Comparison of ENCODE assay signal across 8 mouse cellular contexts in the genomic region with DNA sequence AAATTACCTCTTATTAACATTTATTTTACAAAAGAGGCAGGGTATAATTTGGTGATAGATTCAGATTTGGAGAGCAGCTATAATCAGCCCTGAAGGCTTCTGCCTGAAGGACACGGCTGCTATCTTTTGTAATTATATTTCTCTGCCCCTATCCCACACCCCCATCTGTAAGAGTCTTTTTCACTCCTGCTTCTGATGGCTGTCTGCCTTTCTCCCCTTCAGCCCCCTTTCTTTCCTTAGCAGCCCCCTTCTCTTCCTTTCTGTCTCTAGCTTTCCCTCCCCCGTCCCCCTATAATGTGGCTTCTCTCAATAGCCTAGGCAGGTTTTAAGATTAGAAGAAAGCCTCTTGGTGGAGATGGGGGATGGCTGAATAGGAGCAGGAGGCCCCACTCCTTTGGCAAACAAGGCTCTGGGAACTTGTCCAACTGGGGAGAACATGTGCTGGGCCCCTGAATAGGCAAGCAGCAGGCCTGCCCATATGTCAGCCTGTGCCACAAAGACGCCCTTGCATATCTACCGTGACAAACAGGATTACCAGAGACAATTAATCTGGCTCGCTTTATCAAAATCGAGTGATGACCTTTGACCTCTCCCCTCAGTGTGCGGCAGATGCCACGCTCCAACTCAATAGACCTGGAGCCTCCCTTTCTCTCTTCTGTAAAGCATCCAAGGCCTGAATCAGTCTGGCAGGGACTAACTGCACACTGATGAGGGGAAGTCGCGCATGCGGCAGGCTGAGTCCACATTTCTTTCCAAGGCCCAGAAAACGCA.
DNase-seq lines count a peak whose midpoint lies in the region; ATAC-seq lines count a peak whose summit lies in the region.

No protein-coding gene starts in this region.

- no peaks in the 10 kb centered on the region for H3K36me3 ChIP-seq in neural tube, embryonic 11.5 days (ENCODE audit: control insufficient read depth, insufficient read depth, low read length)

- no peaks in the 10 kb centered on the region for H3K9me3 ChIP-seq in neural tube, embryonic 11.5 days (ENCODE audit: control insufficient read depth, low read length)

- intact Hi-C loops in heart, postnatal 14 days (cut with DNase I) = no loop called here

- H3K27ac ChIP-seq in neural tube, embryonic 11.5 days (ENCODE audit: low read depth, low read length) = peak overlapping the region; percentile 75

- peak; percentile 97 for ATAC-seq in neural tube, embryonic 11.5 days (ENCODE audit: insufficient read depth, low FRiP score, low TSS enrichment)

- no peaks in the 10 kb centered on the region for H3K4me1 ChIP-seq in neural tube, embryonic 11.5 days (ENCODE audit: control insufficient read depth, insufficient read depth, low read length)

- 27% methylated on average over 12 of the region's 12 CpGs for WGBS in neural tube, embryonic 11.5 days

- no peak overlapping the region for H3K9ac ChIP-seq in neural tube, embryonic 11.5 days (ENCODE audit: low read length)

- no peak overlapping the region for H3K4me3 ChIP-seq in neural tube, embryonic 11.5 days (ENCODE audit: low read depth, low read length)

- DNase-seq in adrenal gland, postnatal 25 days = peak; percentile 3
- no peak for DNase-seq in adrenal gland, adult 2 months
- peak; percentile 78 for DNase-seq in embryo, embryonic 9.5 days (ENCODE audit: extremely low spot score)
- peak; percentile 5 to 12 for DNase-seq in heart, postnatal 14 days
- peak; percentile 46 to 60 for DNase-seq in left cerebral cortex, adult 18-20 months (ENCODE audit: low spot score in 2 of 2)
- DNase-seq in neural tube, embryonic 11.5 days (ENCODE audit: low spot score) = peak; percentile 81
- DNase-seq in kidney, postnatal 36 days = no peak
- DNase-seq in adrenal gland, adult 18-20 months (ENCODE audit: low spot score in 2 of 2) = no peak

- H3K27me3 ChIP-seq in neural tube, embryonic 11.5 days (ENCODE audit: control insufficient read depth, insufficient read depth, low read length) = no peaks in the 10 kb centered on the region

- H3K4me2 ChIP-seq in neural tube, embryonic 11.5 days (ENCODE audit: low read depth) = no peak overlapping the region

Comparison
In these comparisons a context has a peak if more than half of its experiments do, and no peak if none do; other contexts are left out.
1. DNase-seq: peak in adrenal gland, postnatal 25 days (single experiment), embryo, embryonic 9.5 days (single experiment), heart, postnatal 14 days (2 of 2), left cerebral cortex, adult 18-20 months (2 of 2) and neural tube, embryonic 11.5 days (single experiment); none in adrenal gland, adult 2 months (single experiment), kidney, postnatal 36 days (0 of 2) and adrenal gland, adult 18-20 months (0 of 2).